Mouse (Mus musculus): ENCODE results near the gene Rif1.

GRCm38 (mm10) chr2:52071241-52071991 lies 1.2 kb upstream of the Rif1 start:
- TF ChIP-seq POLR2A (IDR thresholded peaks at IDR 0.05; ENCODE audit: extremely low read depth, insufficient read depth, low read length), result no peak
- no peak for TF ChIP-seq CTCF (IDR thresholded peaks at IDR 0.05; ENCODE audit: extremely low read depth, insufficient read depth, low read length)

Data from cortical plate, adult 2 months (tissue).